Mouse (Mus musculus) embryo, embryonic 10 days (tissue): ENCODE measurements at regions not wholly inside any gene's neighbourhood (a gene's known extent, or its start where the extent isn't known, plus 50 kb on each side); places are given as distances from the start of the nearest gene placed in this dataset.

ENCODE experiments used
- DNase-seq: peaks from one replicate; pipeline ENCODE4 v3.0.0-alpha.2; 2015; ENCODE audit warnings: low spot score

GRCm38 (mm10) chr5:128482617-128483440, 50.0 kb upstream of the Tmem132d start:
- DNase-seq: peak; percentile 59
